Mouse (Mus musculus) ES-E14 (cell line): ENCODE measurements around the gene Vps13c. TPM values are rescaled to one million over a fixed set of nuclear protein-coding genes. Genes with fewer than 3 reads are reported as not detected.

Experiments used
- DNase-seq: peaks from one replicate; pipeline ENCODE4 v3.0.0-alpha.2; 2013; ENCODE audit warnings: low read depth, low spot score
- H3K27ac ChIP-seq: 2 replicates; pipeline ENCODE4 v1.5.1; 2012; ENCODE audit warnings: low read depth, mild to moderate bottlenecking, low read length, moderate library complexity, mixed read lengths; ENCODE audit not compliant: poor library complexity, insufficient read depth, severe bottlenecking
- H3K36me3 ChIP-seq: 2 replicates; pipeline ENCODE4 v1.6.1; 2012; ENCODE audit warnings: mild to moderate bottlenecking, low read length, moderate library complexity, mixed read lengths; ENCODE audit not compliant: control insufficient read depth, poor library complexity, insufficient read depth, severe bottlenecking
- H3K4me1 ChIP-seq, 2 experiments: fragments of 150-350 bp in 1 of 2; sonication (generic) in 1 of 2; 2 replicates each; pipeline ENCODE4 v1.6.1; 2012; ENCODE audit warnings: low read length in 2 of 2, mild to moderate bottlenecking in 1 of 2, mixed read lengths in 1 of 2; ENCODE audit not compliant: control insufficient read depth in 2 of 2, insufficient read depth in 2 of 2, poor library complexity in 1 of 2
- H3K4me3 ChIP-seq, 2 experiments: fragments of 150-350 bp in 1 of 2; sonication (generic) in 1 of 2; 2 replicates each; pipeline ENCODE4 v1.5.1; 2012; ENCODE audit warnings: low read length in 2 of 2, low read depth in 1 of 2, mild to moderate bottlenecking in 1 of 2, mixed read lengths in 1 of 2; ENCODE audit not compliant: insufficient read depth in 1 of 2, poor library complexity in 1 of 2, severe bottlenecking in 1 of 2
- H3K9ac ChIP-seq: 2 replicates; pipeline ENCODE4 v1.6.1; 2012; ENCODE audit warnings: low read depth, mild to moderate bottlenecking, low read length, mixed read lengths; ENCODE audit not compliant: poor library complexity, insufficient read depth, severe bottlenecking
- H3K9me3 ChIP-seq: fragments of 150-350 bp; sonication (generic); 2 replicates; pipeline ENCODE4 v1.6.1; 2012; ENCODE audit warnings: low read depth, mild to moderate bottlenecking, low read length; ENCODE audit not compliant: control insufficient read depth, insufficient read depth
- CHD2 ChIP-seq: IDR thresholded peaks from 2 replicates; pipeline ENCODE4 v1.6.1; 2014; ENCODE audit warnings: mild to moderate bottlenecking, low read depth, low read length, inconsistent platforms
- HCFC1 ChIP-seq: IDR thresholded peaks from 2 replicates; pipeline ENCODE4 v1.6.1; 2012; ENCODE audit warnings: low read length, inconsistent platforms, borderline replicate concordance; ENCODE audit not compliant: insufficient read depth
- MAFK ChIP-seq: IDR thresholded peaks from 2 replicates; pipeline ENCODE4 v1.6.1; 2014; ENCODE audit warnings: mild to moderate bottlenecking, low read depth, low read length, inconsistent platforms; ENCODE audit not compliant: insufficient read depth
- ZC3H11A ChIP-seq: IDR thresholded peaks from 2 replicates; pipeline ENCODE4 v1.6.1; 2012; ENCODE audit warnings: low read depth, mild to moderate bottlenecking, inconsistent platforms, low read length, borderline replicate concordance
- ZNF384 ChIP-seq: IDR thresholded peaks from 2 replicates; pipeline ENCODE4 v1.6.1; 2012; ENCODE audit warnings: low read depth, low read length, inconsistent platforms
- in situ Hi-C, 2 experiments: fragments of 600-800 bp; cut with MboI; formaldehyde crosslinking; loops; one replicate each; pipeline ENCODE4 v1.15.1; 2025; ENCODE audit warnings: low sequenced_read_pairs in 2 of 2, inconsistent platforms in 1 of 2; ENCODE audit not compliant: unreplicated experiment in 2 of 2
- total RNA-seq: library from RNA; depleted of rRNA; stranded (reverse); fragments of 300-350 nt; gene quantifications from 2 replicates; pipeline ENCODE4 v1.2.3, GENCODE M21; 2012

The Vps13c gene
- total RNA-seq, 1 experiment, result 27.3 TPM

DNA sequence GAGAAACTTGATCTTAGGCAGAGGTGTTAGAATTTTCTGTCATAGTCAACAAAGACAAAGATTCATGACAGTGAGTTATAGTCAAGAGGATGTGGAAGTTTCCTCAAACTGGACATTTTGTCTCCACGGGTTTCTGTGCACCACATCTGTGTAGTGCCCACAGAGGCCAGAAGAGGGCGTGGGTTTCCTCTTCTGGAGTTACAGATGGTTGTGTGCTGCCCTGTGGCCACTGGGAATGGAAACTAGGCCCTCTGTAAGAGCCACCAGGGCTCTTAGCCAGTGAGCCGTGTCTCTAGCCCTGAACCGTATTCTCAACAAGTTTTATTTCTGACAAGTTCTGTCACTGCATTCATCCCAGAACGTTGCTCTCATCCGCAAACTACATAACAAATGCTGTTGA is 29.7 kb upstream of the Vps13c start:
- DNase-seq, result no peak
- peaks cover 1 to 4% of the 10 kb centered on the region in 2 experiments; a peak in 2 of 4 replicates for H3K4me1 ChIP-seq
- H3K9me3 ChIP-seq, result no peaks in the 10 kb centered on the region
- no peak overlapping the region for H3K4me3 ChIP-seq
- H3K27ac ChIP-seq, result no peak overlapping the region
- in situ Hi-C loops, result no loop called here
- H3K9ac ChIP-seq, result no peak overlapping the region
- no peaks in the 10 kb centered on the region for H3K36me3 ChIP-seq
- TF ChIP-seq ZC3H11A (peak; percentile 18; the same call in 1 of the 2 replicates), CHD2 (no peak)

DNA sequence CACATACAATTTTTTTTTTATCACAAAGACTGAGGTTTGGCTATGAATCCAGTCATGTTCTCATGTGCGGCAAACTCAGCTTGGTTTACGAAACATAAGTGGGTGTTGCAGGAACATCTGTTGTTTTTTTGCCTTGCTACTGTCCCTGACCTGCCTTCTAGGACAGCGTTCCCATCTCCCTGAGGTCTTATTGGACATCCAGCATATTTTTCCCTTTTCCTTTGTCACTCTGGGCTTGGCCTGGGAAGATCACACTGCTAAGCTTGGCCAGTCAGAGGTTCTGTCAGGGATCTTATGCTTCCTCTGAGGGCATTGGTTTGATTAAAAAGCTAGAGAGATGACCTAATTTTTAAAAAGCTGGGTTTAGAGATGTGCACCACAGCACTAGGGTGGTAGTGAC is 29.1 kb upstream of the Vps13c start:
- Histone ChIP-seq H3K4me3 (no peak overlapping the region), H3K9me3 (no peaks in the 10 kb centered on the region), H3K9ac (no peak overlapping the region), H3K4me1 (peaks cover 1 to 4% of the 10 kb centered on the region in 2 experiments; a peak in 2 of 4 replicates), H3K27ac (no peak overlapping the region), H3K36me3 (no peaks in the 10 kb centered on the region)
- TF ChIP-seq ZC3H11A (no peak), ZNF384 (no peak)
- in situ Hi-C loops, result no loop called here
- DNase-seq, result no peak

DNA sequence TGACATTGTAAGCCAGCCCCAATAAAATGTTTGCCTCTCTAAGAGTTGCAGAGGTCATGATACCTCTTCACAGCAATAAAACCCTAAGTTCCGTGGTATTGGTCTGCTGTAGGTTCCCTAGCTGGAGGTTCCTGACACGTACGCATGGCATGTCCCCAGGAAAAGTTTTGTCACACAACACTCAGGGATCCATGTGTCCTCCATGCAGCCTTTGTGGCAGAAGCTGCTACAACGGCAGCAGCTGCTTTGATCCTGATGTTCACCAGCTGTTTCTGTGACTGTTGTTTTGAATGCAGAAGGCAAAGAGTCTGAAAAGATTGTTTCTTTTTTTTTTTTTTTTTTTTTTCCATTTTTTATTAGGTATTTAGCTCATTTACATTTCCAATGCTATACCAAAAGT is 27.0 kb upstream of the Vps13c start:
- Histone ChIP-seq H3K4me3 (no peak overlapping the region), H3K9me3 (no peaks in the 10 kb centered on the region), H3K36me3 (no peaks in the 10 kb centered on the region), H3K9ac (no peak overlapping the region), H3K27ac (no peak overlapping the region), H3K4me1 (peaks cover 3 to 7% of the 10 kb centered on the region in 2 experiments; a peak in 3 of 4 replicates)
- no peak for DNase-seq
- in situ Hi-C loops, result no loop called here
- TF ChIP-seq ZC3H11A, result no peak
- no peak for TF ChIP-seq HCFC1
- TF ChIP-seq MAFK, result no peak
- no peak for TF ChIP-seq ZNF384
- TF ChIP-seq CHD2, result no peak

DNA sequence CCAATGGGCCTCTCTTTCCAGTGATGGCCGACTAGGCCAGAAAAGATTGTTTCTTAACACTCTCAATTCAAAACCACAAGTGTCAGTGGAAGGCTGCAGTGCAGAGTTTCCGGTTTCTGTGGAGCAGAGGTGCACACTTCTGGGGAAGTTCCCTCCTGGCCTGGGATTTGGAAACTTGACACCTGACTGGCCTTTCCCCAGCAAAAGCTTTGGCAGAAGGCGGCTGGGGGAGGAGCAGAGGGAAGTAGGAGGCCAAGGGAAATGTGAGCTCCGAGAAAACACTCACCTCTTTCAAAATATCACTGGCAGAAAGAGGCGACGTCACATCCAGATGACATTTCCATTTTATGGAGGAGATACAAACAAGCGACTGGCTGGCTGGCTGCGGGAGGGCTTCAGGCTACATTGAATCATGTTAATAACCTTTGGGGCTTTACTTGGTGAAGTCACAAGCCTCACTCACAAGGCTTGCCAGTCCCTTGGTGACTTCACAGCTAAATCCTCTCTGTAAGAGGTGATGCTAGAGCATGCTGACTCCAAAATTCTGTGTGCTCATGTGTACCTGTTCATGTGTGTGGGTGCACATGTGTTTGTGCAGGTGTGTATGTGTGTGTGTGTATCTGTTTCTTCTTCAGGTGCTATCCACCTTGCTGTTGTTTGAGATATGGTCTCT is 26.4 kb upstream of the Vps13c start:
- no peaks in the 10 kb centered on the region for H3K36me3 ChIP-seq

More for the DNA sequence above, 26.4 kb upstream of the Vps13c start:
- Histone ChIP-seq H3K27ac (no peak overlapping the region), H3K4me1 (peaks cover 3 to 10% of the 10 kb centered on the region in 2 experiments; a peak in 3 of 4 replicates), H3K4me3 (0 out of 4 replicates have a peak overlapping the region, but pooled peaks of 1 of the 2 experiments have one; percentile 41), H3K9ac (no peak overlapping the region), H3K9me3 (no peaks in the 10 kb centered on the region)
- in situ Hi-C loops, result no loop called here
- TF ChIP-seq HCFC1, result no peak
- no peak for TF ChIP-seq CHD2
- TF ChIP-seq MAFK, result no peak
- TF ChIP-seq ZNF384, result no peak
- TF ChIP-seq ZC3H11A, result no peak
- DNase-seq, result no peak
